Mouse (Mus musculus) forebrain, postnatal 0 days (tissue): ENCODE measurements around the gene Spcs2. TPM values are rescaled to one million over a fixed set of nuclear protein-coding genes. Genes with fewer than 3 reads are reported as not detected.

Experiments used
- ATAC-seq: fragments of 200-750 bp; cut with Nextera tagmentation; 2 replicates; pipeline ENCODE4 v1.8.0; 2017; ENCODE audit warnings: mild to moderate bottlenecking, moderate library complexity
- DNase-seq: peaks from one replicate; pipeline ENCODE4 v3.0.0-alpha.2; 2015
- H3K27ac ChIP-seq: fragments of 300-500 bp; sonication (generic); 2 replicates; pipeline ENCODE4 v1.5.1; 2014; ENCODE audit warnings: low read depth, mild to moderate bottlenecking, antibody characterized with exemption, low read length, moderate library complexity, mixed read lengths
- H3K27me3 ChIP-seq: fragments of 300-500 bp; sonication (generic); 2 replicates; pipeline ENCODE4 v1.6.1; 2014; ENCODE audit warnings: mild to moderate bottlenecking, low read length, mixed read lengths; ENCODE audit not compliant: insufficient read depth
- H3K36me3 ChIP-seq: fragments of 300-500 bp; sonication (generic); 2 replicates; pipeline ENCODE4 v1.6.1; 2014; ENCODE audit warnings: mild to moderate bottlenecking, moderate library complexity; ENCODE audit not compliant: insufficient read depth
- H3K4me1 ChIP-seq: fragments of 300-500 bp; sonication (generic); 2 replicates; pipeline ENCODE4 v1.6.1; 2014; ENCODE audit warnings: antibody characterized with exemption; ENCODE audit not compliant: insufficient read depth
- H3K4me2 ChIP-seq: fragments of 300-500 bp; sonication (generic); 2 replicates; pipeline ENCODE4 v1.6.1; 2014; ENCODE audit warnings: low read depth, mild to moderate bottlenecking, moderate library complexity
- H3K4me3 ChIP-seq: fragments of 300-500 bp; sonication (generic); 2 replicates; pipeline ENCODE4 v1.5.1; 2014; ENCODE audit warnings: low read depth, low read length, mixed read lengths
- H3K9ac ChIP-seq: fragments of 300-500 bp; sonication (generic); 2 replicates; pipeline ENCODE4 v1.6.1; 2014; ENCODE audit warnings: mild to moderate bottlenecking
- H3K9me3 ChIP-seq: fragments of 300-500 bp; sonication (generic); 2 replicates; pipeline ENCODE4 v1.6.1; 2016; ENCODE audit warnings: low read length
- CTCF ChIP-seq: sonication (generic); IDR thresholded peaks from 2 replicates; pipeline ENCODE4 v1.5.1; 2016; ENCODE audit warnings: antibody characterized with exemption, control low read depth, low read depth
- WGBS: fragments of 180-500 bp; shearing (Covaris S2); extraction: QIAGEN DNeasy Blood & Tissue Kit; methylation state at CpG from one replicate; pipeline ENCODE4 v1.1.7; 2014; 5-methylcytosine and 5-hydroxymethylcytosine counted together
- polyA plus RNA-seq: library from polyadenylated mRNA; unstranded; fragments of >200 nt; fragmentation: Nextera tagmentation; extraction: Ambion mirVana; gene quantifications from 2 replicates; pipeline ENCODE4 v1.2.1, GENCODE M21; 2015
- total RNA-seq: library from RNA; depleted of rRNA; stranded (reverse); fragments of >200 nt; gene quantifications from 2 replicates; pipeline ENCODE4 v1.2.3, GENCODE M21; 2014

Spcs2 gene
- total and polyA plus RNA-seq, 2 experiments from 2014 or later: 123 to 257 TPM

GRCm38 (mm10) chr7:99896905-99897304 is 33.6 kb upstream of the Spcs2 start:
- H3K9me3 ChIP-seq: no peaks in the 10 kb centered on the region
- ATAC-seq (no peak), DNase-seq (no peak)
- H3K9ac ChIP-seq: no peak overlapping the region
- no peak overlapping the region for H3K4me3 ChIP-seq
- no peak for TF ChIP-seq CTCF
- no peak overlapping the region for H3K4me2 ChIP-seq
- no peaks in the 10 kb centered on the region for H3K27me3 ChIP-seq
- no peaks in the 10 kb centered on the region for H3K36me3 ChIP-seq
- WGBS: 79% methylated on average over 4 of the region's 4 CpGs
- H3K4me1 ChIP-seq: 0 out of 2 replicates have a peak, but pooled peaks cover 7% of the 10 kb centered on the region
- H3K27ac ChIP-seq: no peak overlapping the region

- ATAC-seq (peak; percentile 57; the same call in 1 of the 2 replicates), DNase-seq (no peak)
- no peak overlapping the region for H3K9ac ChIP-seq
- 62% methylated on average over 6 of the region's 6 CpGs for WGBS
- peak overlapping the region; percentile 59 for H3K27ac ChIP-seq
- no peaks in the 10 kb centered on the region for H3K9me3 ChIP-seq
- no peak overlapping the region for H3K4me3 ChIP-seq
- no peaks in the 10 kb centered on the region for H3K27me3 ChIP-seq
- H3K36me3 ChIP-seq: no peaks in the 10 kb centered on the region
- 0 out of 2 replicates have a peak, but pooled peaks cover 8% of the 10 kb centered on the region for H3K4me1 ChIP-seq
- no peak overlapping the region for H3K4me2 ChIP-seq
- no peak for TF ChIP-seq CTCF
Observed at GRCm38 (mm10) chr7:99894478-99894877, 31.2 kb upstream of the Spcs2 start.

- 0 out of 2 replicates have a peak, but pooled peaks cover 11% of the 10 kb centered on the region for H3K4me1 ChIP-seq
- no peak overlapping the region for H3K9ac ChIP-seq
- H3K36me3 ChIP-seq: no peaks in the 10 kb centered on the region
- H3K4me2 ChIP-seq: no peak overlapping the region
- H3K9me3 ChIP-seq: no peaks in the 10 kb centered on the region
- H3K27ac ChIP-seq: no peak overlapping the region
- 72% methylated on average over 3 of the region's 3 CpGs for WGBS
- no peak for ATAC-seq
- no peaks in the 10 kb centered on the region for H3K27me3 ChIP-seq
- no peak for TF ChIP-seq CTCF
- no peak overlapping the region for H3K4me3 ChIP-seq
- DNase-seq: no peak
Observed at GRCm38 (mm10) chr7:99893967-99894366, 30.7 kb upstream of the Spcs2 start.

DNA sequence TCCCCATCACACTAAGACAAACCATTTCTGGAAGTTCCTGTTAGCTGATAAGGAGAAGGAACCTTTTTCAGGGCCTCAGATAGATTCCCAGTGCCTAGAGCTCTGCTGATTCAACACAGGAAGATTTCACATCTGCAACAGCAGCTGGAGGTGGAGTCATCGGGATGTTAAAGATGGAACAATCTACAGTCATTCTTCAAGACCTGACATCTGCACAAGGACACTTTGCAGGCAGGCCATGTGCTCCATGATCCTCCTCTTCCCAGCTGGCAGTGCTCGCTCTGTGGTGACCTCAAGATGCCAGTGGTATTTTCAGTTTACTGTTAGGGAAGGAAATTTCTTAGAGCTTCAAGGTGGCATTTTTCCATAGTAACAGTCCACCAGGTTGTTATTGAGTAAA is 29.1 kb upstream of the Spcs2 start:
- no peak overlapping the region for H3K4me3 ChIP-seq
- H3K9ac ChIP-seq: no peak overlapping the region
- no peak overlapping the region for H3K4me2 ChIP-seq
- no peak overlapping the region for H3K27ac ChIP-seq
- 94% methylated on average over 2 of the region's 2 CpGs for WGBS
- no peak for ATAC-seq
- no peaks in the 10 kb centered on the region for H3K36me3 ChIP-seq
- H3K9me3 ChIP-seq: no peaks in the 10 kb centered on the region
- no peak for TF ChIP-seq CTCF
- no peaks in the 10 kb centered on the region for H3K27me3 ChIP-seq
- H3K4me1 ChIP-seq: 0 out of 2 replicates have a peak, but pooled peaks cover 11% of the 10 kb centered on the region
- DNase-seq: no peak

DNA sequence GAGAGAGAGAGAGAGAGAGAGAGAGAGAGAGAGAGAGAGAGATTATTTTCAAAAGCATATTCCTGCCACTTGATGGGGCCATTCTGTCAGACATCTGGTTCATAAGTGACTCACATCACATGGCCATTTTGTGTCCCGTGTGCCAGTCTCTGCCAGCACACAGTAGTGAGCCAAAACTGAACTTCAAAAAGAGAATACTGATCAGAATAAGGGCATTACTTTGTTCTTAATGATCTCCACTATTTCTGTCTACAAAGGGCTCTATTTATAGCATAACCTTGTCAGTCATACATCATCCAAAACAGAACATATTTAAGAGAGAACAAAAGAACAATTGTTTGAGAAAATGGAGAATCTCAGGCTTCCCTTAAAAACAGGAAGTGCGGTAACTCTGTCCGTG is 28.2 kb upstream of the Spcs2 start:
- no peak overlapping the region for H3K4me3 ChIP-seq
- 0 out of 2 replicates have a peak, but pooled peaks cover 11% of the 10 kb centered on the region for H3K4me1 ChIP-seq
- DNase-seq (no peak), ATAC-seq (peak; percentile 43; the same call in 1 of the 2 replicates)
- WGBS: 62% methylated on average over 3 of the region's 3 CpGs
- H3K9me3 ChIP-seq: no peaks in the 10 kb centered on the region
- H3K9ac ChIP-seq: no peak overlapping the region
- no peaks in the 10 kb centered on the region for H3K27me3 ChIP-seq
- no peak for TF ChIP-seq CTCF
- H3K27ac ChIP-seq: no peak overlapping the region
- no peaks in the 10 kb centered on the region for H3K36me3 ChIP-seq
- H3K4me2 ChIP-seq: no peak overlapping the region

DNA sequence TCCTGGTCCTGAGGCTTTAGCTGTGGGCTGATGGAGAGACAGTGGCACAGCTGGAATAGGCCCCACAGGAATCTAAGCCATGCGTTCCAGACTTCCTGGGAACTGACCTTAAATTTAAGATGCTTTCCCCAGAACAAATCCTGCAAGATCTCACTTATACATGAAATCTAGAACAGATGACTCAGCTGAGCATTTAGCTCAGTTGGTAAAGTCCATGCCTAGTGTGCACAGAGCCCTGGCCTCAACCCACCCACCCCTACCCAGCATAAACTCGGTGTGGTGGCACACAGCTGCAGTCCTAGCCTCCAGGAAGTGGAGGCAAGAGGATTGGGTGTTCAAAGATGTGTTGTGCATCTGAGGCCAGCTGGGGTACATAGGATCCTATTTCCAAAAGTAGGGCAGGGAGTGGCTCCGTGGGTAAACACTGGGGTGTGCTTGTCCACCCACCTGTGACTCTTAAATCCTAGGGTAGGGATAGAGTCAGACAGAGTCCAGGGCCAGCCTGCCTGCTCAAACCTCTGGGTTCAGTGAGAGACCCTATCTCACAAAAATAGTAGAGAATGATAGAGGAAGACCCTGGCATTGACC is 27.0 kb upstream of the Spcs2 start:
- Histone ChIP-seq H3K4me1 (0 out of 2 replicates have a peak, but pooled peaks cover 9% of the 10 kb centered on the region), H3K36me3 (no peaks in the 10 kb centered on the region), H3K4me2 (no peak overlapping the region), H3K9ac (no peak overlapping the region), H3K27ac (no peak overlapping the region), H3K4me3 (no peak overlapping the region), H3K9me3 (no peaks in the 10 kb centered on the region), H3K27me3 (no peaks in the 10 kb centered on the region)
- no peak for TF ChIP-seq CTCF
- ATAC-seq: no peak
- no peak for DNase-seq
- 79% methylated on average over 3 of the region's 3 CpGs for WGBS

- 52% methylated on average over 10 of the region's 10 CpGs for WGBS
- ATAC-seq: no peak
- Histone ChIP-seq H3K27me3 (no peaks in the 10 kb centered on the region), H3K9me3 (no peaks in the 10 kb centered on the region), H3K4me3 (no peak overlapping the region), H3K4me1 (0 out of 2 replicates have a peak, but pooled peaks cover 3% of the 10 kb centered on the region), H3K4me2 (no peak overlapping the region), H3K27ac (0 out of 2 replicates have a peak overlapping the region, but pooled peaks have one; percentile 1), H3K36me3 (no peaks in the 10 kb centered on the region), H3K9ac (no peak overlapping the region)
- no peak for DNase-seq
- TF ChIP-seq CTCF: peak; percentile 48
Observed at GRCm38 (mm10) chr7:99889175-99889880, 26.1 kb upstream of the Spcs2 start.
